Mouse (Mus musculus) liver, embryonic 14.5 days (tissue): ENCODE measurements around the gene Ppp1r12b.

ENCODE experiments used
- CTCF ChIP-seq: IDR thresholded peaks from 2 replicates; pipeline ENCODE4 v1.5.1; 2016; ENCODE audit warnings: antibody characterized with exemption, low read depth, control low read depth
- EP300 ChIP-seq: IDR thresholded peaks from 2 replicates; pipeline ENCODE4 v1.6.1; 2016; ENCODE audit warnings: antibody characterized with exemption, low read depth

GRCm38 (mm10) chr1:134915421-134915820 is 40.3 kb downstream of the Ppp1r12b start:
- TF ChIP-seq CTCF (no peak), EP300 (no peak)
